Comparison of ENCODE assay signal across 8 mouse cellular contexts in the genomic region with DNA sequence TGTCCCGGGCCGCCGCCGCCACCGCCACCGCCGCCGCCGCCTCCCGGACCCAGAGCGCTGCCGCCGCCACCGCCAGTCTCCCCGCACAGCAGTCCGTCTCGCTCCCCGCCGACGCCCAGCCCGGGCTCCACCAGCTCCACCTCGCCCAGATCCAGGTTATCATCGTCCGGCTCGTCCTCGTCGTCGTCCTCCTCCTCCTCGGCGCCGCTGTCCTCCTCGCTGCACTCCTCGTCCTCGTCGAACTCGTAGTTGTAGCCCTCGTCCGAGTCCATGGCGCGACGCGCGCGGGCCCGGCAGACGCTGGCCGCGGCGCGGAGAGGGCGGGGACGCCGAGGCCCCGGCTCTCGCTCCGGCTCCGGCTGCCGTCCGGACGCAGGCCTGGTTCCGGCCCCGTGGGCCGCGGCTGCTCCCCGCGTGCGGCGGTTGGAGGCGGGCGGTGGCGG. TPM values are rescaled to one million over a fixed set of nuclear protein-coding genes. Genes with fewer than 3 reads are reported as not detected.
A peak's percentile ranks its signal among the peaks of the same experiment; 100 is the strongest.
DNase-seq lines count a peak whose midpoint lies in the region; ATAC-seq and TF ChIP-seq lines count a peak whose summit lies in the region.

No protein-coding gene starts in this region.

- TF ChIP-seq POLR2A in limb, embryonic 14.5 days (IDR thresholded peaks at IDR 0.05; ENCODE audit: borderline replicate concordance, extremely low read depth, insufficient read depth, insufficient read length) = no peak

- ATAC-seq in erythroblast, adult 5-6 weeks (replicated peaks; ENCODE audit: low FRiP score, poor library complexity, severe bottlenecking) = peak; percentile 41
- ATAC-seq in limb, embryonic 14.5 days (ENCODE audit: low FRiP score, low read depth) = peak; percentile 67
- ATAC-seq in neural tube, embryonic 14.5 days (ENCODE audit: low read depth) = peak; percentile 70

- under 1% methylated on average over 22 of the region's 71 CpGs for WGBS in limb, embryonic 14.5 days
- whole genome bisulfite sequencing in neural tube, embryonic 14.5 days = under 1% methylated on average over 49 of the region's 71 CpGs

- peaks cover 6% of the 10 kb centered on the region; the same call in 1 of the 2 replicates for H3K4me1 ChIP-seq in limb, embryonic 14.5 days (ENCODE audit: control insufficient read depth, insufficient read depth, low read length)
- peaks cover 21% of the 10 kb centered on the region for H3K4me1 ChIP-seq in neural tube, embryonic 14.5 days (ENCODE audit: control insufficient read depth, insufficient read depth, low read length)

- peak overlapping the region; percentile 89 for H3K4me2 ChIP-seq in limb, embryonic 14.5 days (replicated peaks; ENCODE audit: low read depth, low read length, severe bottlenecking)
- H3K4me2 ChIP-seq in neural tube, embryonic 14.5 days (ENCODE audit: low read depth, low read length) = peak overlapping the region; percentile 97

- H3K9ac ChIP-seq in limb, embryonic 14.5 days (ENCODE audit: low read depth, low read length, severe bottlenecking) = peak overlapping the region; percentile 98
- peak overlapping the region; percentile 99 for H3K9ac ChIP-seq in neural tube, embryonic 14.5 days (replicated peaks; ENCODE audit: low read depth, low read length)

- no peaks in the 10 kb centered on the region for H3K27me3 ChIP-seq in limb, embryonic 14.5 days (ENCODE audit: control insufficient read depth, insufficient read depth, low read length)
- no peaks in the 10 kb centered on the region for H3K27me3 ChIP-seq in neural tube, embryonic 14.5 days (ENCODE audit: control insufficient read depth, insufficient read depth, low read length)

- no peaks in the 10 kb centered on the region for H3K36me3 ChIP-seq in limb, embryonic 14.5 days (ENCODE audit: control insufficient read depth, insufficient read depth, low read length)
- H3K36me3 ChIP-seq in neural tube, embryonic 14.5 days (ENCODE audit: control insufficient read depth, insufficient read depth, low read length) = no peaks in the 10 kb centered on the region

- H3K27ac ChIP-seq in limb, embryonic 14.5 days (replicated peaks; ENCODE audit: low read depth, low read length) = peak overlapping the region; percentile 99
- H3K27ac ChIP-seq in neural tube, embryonic 14.5 days (ENCODE audit: low read depth, low read length) = peak overlapping the region; percentile 99

- DNase-seq in layer of hippocampus, adult 9-10 months (ENCODE audit: low spot score) = peak; percentile 29
- DNase-seq in layer of hippocampus, postnatal 36 days = no peak
- DNase-seq in R1 (ENCODE audit: low read depth, low spot score) = peak; percentile 58
- DNase-seq in limb, embryonic 14.5 days (ENCODE audit: low spot score) = no peak
- no peak for DNase-seq in frontal cortex, postnatal 14 days (ENCODE audit: low spot score in 2 of 2)
- no peak for DNase-seq in cerebellum, adult 8-10 months

- no peaks in the 10 kb centered on the region for H3K9me3 ChIP-seq in limb, embryonic 14.5 days (ENCODE audit: control insufficient read depth, low read length)
- no peaks in the 10 kb centered on the region for H3K9me3 ChIP-seq in neural tube, embryonic 14.5 days (ENCODE audit: control insufficient read depth, low read length)

- peak overlapping the region; percentile 97 for H3K4me3 ChIP-seq in limb, embryonic 14.5 days (replicated peaks; ENCODE audit: low read length)
- peak overlapping the region; percentile 100 for H3K4me3 ChIP-seq in neural tube, embryonic 14.5 days (ENCODE audit: low read depth, low read length)

RNA-seq across cellular contexts. Expression of a gene that starts 0.3 kb away (rescaled TPM):
- total RNA-seq in layer of hippocampus, postnatal 36 days (2021) = 100 to 1,000 TPM; 108 to 111 TPM
- total RNA-seq in erythroblast, adult 5-6 weeks (2015; ENCODE audit: low replicate concordance) = 42.4 and 49.8 TPM in 2 replicates
- 89.2 and 128 TPM in 2 replicates for total RNA-seq in erythroblast, adult 5-6 weeks (2017; ENCODE audit: low replicate concordance)
- 46.8 and 48.6 TPM in 2 replicates for polyA plus RNA-seq in limb, embryonic 14.5 days (2012; rRNA removed)
- 16.8 and 21.6 TPM in 2 replicates for polyA plus RNA-seq in limb, embryonic 14.5 days (2014; fragmentation: Nextera tagmentation; extraction: Ambion mirVana)
- 17.7 and 20.0 TPM in 2 replicates for polyA plus RNA-seq in neural tube, embryonic 14.5 days (2014; fragmentation: Nextera tagmentation; extraction: Ambion mirVana)

RNA-seq across cellular contexts. Expression of a gene that starts 53.2 kb away (rescaled TPM):
- total RNA-seq in layer of hippocampus, postnatal 36 days (2021) = 10 to 100 TPM; 50.9 to 51.6 TPM
- 24.2 and 25.7 TPM in 2 replicates for total RNA-seq in erythroblast, adult 5-6 weeks (2015; ENCODE audit: low replicate concordance)
- 36.8 and 52.1 TPM in 2 replicates for total RNA-seq in erythroblast, adult 5-6 weeks (2017; ENCODE audit: low replicate concordance)
- polyA plus RNA-seq in limb, embryonic 14.5 days (2012; rRNA removed) = 82.0 and 110 TPM in 2 replicates
- 94.9 and 109 TPM in 2 replicates for polyA plus RNA-seq in limb, embryonic 14.5 days (2014; fragmentation: Nextera tagmentation; extraction: Ambion mirVana)
- polyA plus RNA-seq in neural tube, embryonic 14.5 days (2014; fragmentation: Nextera tagmentation; extraction: Ambion mirVana) = 49.0 and 63.3 TPM in 2 replicates

RNA-seq across cellular contexts. Expression of a gene that starts 53.5 kb away (rescaled TPM):
- 1 to 10 TPM; 2.1 to 2.7 TPM for total RNA-seq in layer of hippocampus, postnatal 36 days (2021)
- not detected in 2 replicates for total RNA-seq in erythroblast, adult 5-6 weeks (2015; ENCODE audit: low replicate concordance)
- total RNA-seq in erythroblast, adult 5-6 weeks (2017; ENCODE audit: low replicate concordance) = not detected in 2 replicates
- polyA plus RNA-seq in limb, embryonic 14.5 days (2012; rRNA removed) = 0.10 TPM in 2 replicates
- not detected in 2 replicates for polyA plus RNA-seq in limb, embryonic 14.5 days (2014; fragmentation: Nextera tagmentation; extraction: Ambion mirVana)
- polyA plus RNA-seq in neural tube, embryonic 14.5 days (2014; fragmentation: Nextera tagmentation; extraction: Ambion mirVana) = 0.68 and 0.94 TPM in 2 replicates

Comparison
In these comparisons a context has a peak if more than half of its experiments do, and no peak if none do; other contexts are left out.
1. DNase-seq: peak in layer of hippocampus, adult 9-10 months (single experiment) and R1 (single experiment); none in layer of hippocampus, postnatal 36 days (0 of 2), limb, embryonic 14.5 days (single experiment), frontal cortex, postnatal 14 days (0 of 2) and cerebellum, adult 8-10 months (single experiment).
2. Peak in every context shown above with its lines, with median percentiles within 50 percentile points of each other: ATAC-seq.